Mouse (Mus musculus): ENCODE measurements around the gene Ankrd39. TPM values are rescaled to one million over a fixed set of nuclear protein-coding genes. Genes with fewer than 3 reads are reported as not detected.

Ankrd39 gene
- polyA plus RNA-seq, 1 experiment from 2014 or later = 19.6 TPM

- Histone ChIP-seq H3K36me3 (no peaks in the 10 kb centered on the region), H3K9ac (replicated peaks) (no peak overlapping the region), H3K27ac (replicated peaks) (no peak overlapping the region), H3K4me2 (replicated peaks) (no peak overlapping the region), H3K4me3 (no peak overlapping the region), H3K27me3 (peaks cover 6% of the 10 kb centered on the region), H3K9me3 (no peaks in the 10 kb centered on the region), H3K4me1 (peaks cover 14% of the 10 kb centered on the region)
- no peak for ATAC-seq (ENCODE audit: low FRiP score, low read depth)
- WGBS = 88% methylated on average over 5 of the region's 5 CpGs
Measured at GRCm38 (mm10) chr1:36570320-36570719, 23.1 kb upstream of the Ankrd39 start.

- H3K9ac ChIP-seq (replicated peaks) = no peak overlapping the region
- H3K27ac ChIP-seq (replicated peaks) = no peak overlapping the region
- no peak overlapping the region for H3K4me3 ChIP-seq
- 60% methylated on average over 7 of the region's 7 CpGs for WGBS
- H3K27me3 ChIP-seq = peaks cover 6% of the 10 kb centered on the region
- peaks cover 13% of the 10 kb centered on the region for H3K4me1 ChIP-seq
- no peak for ATAC-seq (ENCODE audit: low FRiP score, low read depth)
- no peak overlapping the region for H3K4me2 ChIP-seq (replicated peaks)
- H3K9me3 ChIP-seq = no peaks in the 10 kb centered on the region
- no peaks in the 10 kb centered on the region for H3K36me3 ChIP-seq
Measured at GRCm38 (mm10) chr1:36569694-36570276, 22.5 kb upstream of the Ankrd39 start.

GRCm38 (mm10) chr1:36568776-36569175 is 21.5 kb upstream of the Ankrd39 start:
- no peak overlapping the region for H3K4me2 ChIP-seq (replicated peaks)
- no peak overlapping the region for H3K9ac ChIP-seq (replicated peaks)
- H3K27ac ChIP-seq (replicated peaks) = no peak overlapping the region
- no peaks in the 10 kb centered on the region for H3K36me3 ChIP-seq
- peaks cover 6% of the 10 kb centered on the region for H3K27me3 ChIP-seq
- H3K4me3 ChIP-seq = no peak overlapping the region
- H3K4me1 ChIP-seq = peaks cover 6% of the 10 kb centered on the region; the same call in 1 of the 2 replicates
- no peak for ATAC-seq (ENCODE audit: low FRiP score, low read depth)
- H3K9me3 ChIP-seq = no peaks in the 10 kb centered on the region
- 74% methylated on average over 4 of the region's 4 CpGs for WGBS

GRCm38 (mm10) chr1:36567818-36568603 is 20.8 kb upstream of the Ankrd39 start:
- H3K9me3 ChIP-seq = no peaks in the 10 kb centered on the region
- H3K36me3 ChIP-seq = no peaks in the 10 kb centered on the region
- H3K9ac ChIP-seq (replicated peaks) = no peak overlapping the region
- no peak overlapping the region for H3K4me2 ChIP-seq (replicated peaks)
- H3K4me3 ChIP-seq = no peak overlapping the region
- ATAC-seq (ENCODE audit: low FRiP score, low read depth) = no peak
- H3K27me3 ChIP-seq = peaks cover 6% of the 10 kb centered on the region
- no peak overlapping the region for H3K27ac ChIP-seq (replicated peaks)
- 41% methylated on average over 20 of the region's 21 CpGs for WGBS
- H3K4me1 ChIP-seq = peaks cover 6% of the 10 kb centered on the region; the same call in 1 of the 2 replicates

GRCm38 (mm10) chr1:36566425-36566824 is 19.2 kb upstream of the Ankrd39 start:
- H3K4me2 ChIP-seq (replicated peaks) = no peak overlapping the region
- H3K9me3 ChIP-seq = no peaks in the 10 kb centered on the region
- no peaks in the 10 kb centered on the region for H3K36me3 ChIP-seq
- peak overlapping the region; percentile 39 for H3K27ac ChIP-seq (replicated peaks)
- no peak overlapping the region for H3K4me3 ChIP-seq
- H3K4me1 ChIP-seq = peaks cover 6% of the 10 kb centered on the region; the same call in 1 of the 2 replicates
- no peak overlapping the region; the same call in 1 of the 2 replicates for H3K9ac ChIP-seq (replicated peaks)
- WGBS = 5% methylated on average over 2 of the region's 2 CpGs
- peaks cover 6% of the 10 kb centered on the region for H3K27me3 ChIP-seq
- ATAC-seq (ENCODE audit: low FRiP score, low read depth) = no peak

GRCm38 (mm10) chr1:36564101-36564500 is 16.9 kb upstream of the Ankrd39 start:
- no peaks in the 10 kb centered on the region for H3K36me3 ChIP-seq
- peaks cover 13% of the 10 kb centered on the region for H3K4me1 ChIP-seq
- H3K9me3 ChIP-seq = no peaks in the 10 kb centered on the region
- H3K4me3 ChIP-seq = no peak overlapping the region
- no peak overlapping the region for H3K9ac ChIP-seq (replicated peaks)
- peaks cover 9% of the 10 kb centered on the region for H3K27me3 ChIP-seq
- H3K27ac ChIP-seq (replicated peaks) = no peak overlapping the region
- 71% methylated on average over 6 of the region's 6 CpGs for WGBS
- H3K4me2 ChIP-seq (replicated peaks) = no peak overlapping the region
- ATAC-seq (ENCODE audit: low FRiP score, low read depth) = no peak

GRCm38 (mm10) chr1:36563632-36564031 is 16.4 kb upstream of the Ankrd39 start:
- H3K27ac ChIP-seq (replicated peaks) = no peak overlapping the region
- ATAC-seq (ENCODE audit: low FRiP score, low read depth) = no peak
- WGBS = 67% methylated on average over 4 of the region's 4 CpGs
- H3K4me1 ChIP-seq = peaks cover 18% of the 10 kb centered on the region
- no peak overlapping the region for H3K4me3 ChIP-seq
- H3K9me3 ChIP-seq = no peaks in the 10 kb centered on the region
- peaks cover 8% of the 10 kb centered on the region for H3K27me3 ChIP-seq
- no peaks in the 10 kb centered on the region for H3K36me3 ChIP-seq
- no peak overlapping the region for H3K9ac ChIP-seq (replicated peaks)
- no peak overlapping the region for H3K4me2 ChIP-seq (replicated peaks)

GRCm38 (mm10) chr1:36563197-36563596 is 16.0 kb upstream of the Ankrd39 start:
- H3K4me1 ChIP-seq = peaks cover 21% of the 10 kb centered on the region
- 69% methylated on average over 2 of the region's 2 CpGs for WGBS
- ATAC-seq (ENCODE audit: low FRiP score, low read depth) = no peak
- H3K27ac ChIP-seq (replicated peaks) = no peak overlapping the region
- no peak overlapping the region for H3K9ac ChIP-seq (replicated peaks)
- H3K9me3 ChIP-seq = no peaks in the 10 kb centered on the region
- peaks cover 8% of the 10 kb centered on the region for H3K27me3 ChIP-seq
- H3K4me2 ChIP-seq (replicated peaks) = no peak overlapping the region
- no peak overlapping the region for H3K4me3 ChIP-seq
- no peaks in the 10 kb centered on the region for H3K36me3 ChIP-seq

- no peak overlapping the region for H3K27ac ChIP-seq (replicated peaks)
- no peaks in the 10 kb centered on the region for H3K36me3 ChIP-seq
- WGBS = 77% methylated on average over 4 of the region's 4 CpGs
- ATAC-seq (ENCODE audit: low FRiP score, low read depth) = no peak
- H3K27me3 ChIP-seq = peaks cover 8% of the 10 kb centered on the region
- H3K9ac ChIP-seq (replicated peaks) = no peak overlapping the region
- no peaks in the 10 kb centered on the region for H3K9me3 ChIP-seq
- peaks cover 21% of the 10 kb centered on the region for H3K4me1 ChIP-seq
- H3K4me2 ChIP-seq (replicated peaks) = no peak overlapping the region
- no peak overlapping the region for H3K4me3 ChIP-seq
Measured at GRCm38 (mm10) chr1:36562388-36562787, 15.1 kb upstream of the Ankrd39 start.

- peaks cover 8% of the 10 kb centered on the region for H3K27me3 ChIP-seq
- H3K4me3 ChIP-seq = no peak overlapping the region
- H3K9me3 ChIP-seq = no peaks in the 10 kb centered on the region
- H3K4me2 ChIP-seq (replicated peaks) = no peak overlapping the region
- ATAC-seq (ENCODE audit: low FRiP score, low read depth) = no peak
- no peak overlapping the region for H3K27ac ChIP-seq (replicated peaks)
- H3K4me1 ChIP-seq = peaks cover 16% of the 10 kb centered on the region
- no peak overlapping the region for H3K9ac ChIP-seq (replicated peaks)
- no peaks in the 10 kb centered on the region for H3K36me3 ChIP-seq
- WGBS = 63% methylated on average over 6 of the region's 6 CpGs
Measured at GRCm38 (mm10) chr1:36560903-36561302, 13.7 kb upstream of the Ankrd39 start.

GRCm38 (mm10) chr1:36559888-36560287 is 12.6 kb upstream of the Ankrd39 start:
- H3K4me2 ChIP-seq (replicated peaks) = no peak overlapping the region
- H3K4me1 ChIP-seq = peaks cover 26% of the 10 kb centered on the region
- no peaks in the 10 kb centered on the region for H3K9me3 ChIP-seq
- no peak overlapping the region for H3K4me3 ChIP-seq
- no peak overlapping the region for H3K9ac ChIP-seq (replicated peaks)
- H3K27me3 ChIP-seq = peaks cover 8% of the 10 kb centered on the region
- WGBS = 75% methylated on average over 5 of the region's 5 CpGs
- H3K27ac ChIP-seq (replicated peaks) = no peak overlapping the region
- H3K36me3 ChIP-seq = peaks cover 4% of the 10 kb centered on the region
- no peak for ATAC-seq (ENCODE audit: low FRiP score, low read depth)

GRCm38 (mm10) chr1:36559256-36559655 is 12.0 kb upstream of the Ankrd39 start:
- peaks cover 32% of the 10 kb centered on the region for H3K4me1 ChIP-seq

More at GRCm38 (mm10) chr1:36559256-36559655, 12.0 kb upstream of the Ankrd39 start:
- peak overlapping the region; percentile 98; the same call in 1 of the 2 replicates for H3K9ac ChIP-seq (replicated peaks)
- H3K36me3 ChIP-seq = peaks cover 10% of the 10 kb centered on the region
- H3K27ac ChIP-seq (replicated peaks) = no peak overlapping the region
- peaks cover 8% of the 10 kb centered on the region for H3K27me3 ChIP-seq
- 2% methylated on average over 2 of the region's 4 CpGs for WGBS
- no peaks in the 10 kb centered on the region for H3K9me3 ChIP-seq
- ATAC-seq (ENCODE audit: low FRiP score, low read depth) = no peak
- peak overlapping the region; percentile 94 for H3K4me3 ChIP-seq
- peak overlapping the region; percentile 99 for H3K4me2 ChIP-seq (replicated peaks)
